Mouse (Mus musculus) megakaryocyte, embryonic 14.5 days (primary cell): ENCODE data around the gene Sez6l.

Source experiments
- FLI1 ChIP-seq: IDR thresholded peaks from 2 replicates; pipeline ENCODE4 v1.6.1; 2012; ENCODE audit warnings: low read length, inconsistent platforms, mixed read lengths
- GATA1 ChIP-seq: IDR thresholded peaks from 3 replicates; pipeline ENCODE4 v1.6.1; 2012; ENCODE audit warnings: mixed read lengths, low read length, inconsistent platforms, borderline replicate concordance

GRCm38 (mm10) chr5:112560139-112560538 is 16.8 kb downstream of the Sez6l start:
- no peak for TF ChIP-seq GATA1
- no peak for TF ChIP-seq FLI1
